Mouse (Mus musculus) megakaryocyte, embryonic 14.5 days (primary cell): ENCODE measurements around the gene Tmem81. TPM values are rescaled to one million over a fixed set of nuclear protein-coding genes. Genes with fewer than 3 reads are reported as not detected.

Experiments used
- H3K27me3 ChIP-seq: replicated peaks from 2 replicates; pipeline ENCODE3; 2012; ENCODE audit warnings: inconsistent platforms
- H3K36me3 ChIP-seq: replicated peaks from 2 replicates; pipeline ENCODE3; 2012; ENCODE audit warnings: low read length, inconsistent platforms, mixed read lengths
- H3K4me1 ChIP-seq: 2 replicates; pipeline ENCODE4 v1.6.1; 2012; ENCODE audit warnings: inconsistent platforms
- H3K4me3 ChIP-seq: replicated peaks from 2 replicates; pipeline ENCODE3; 2012; ENCODE audit warnings: moderate library complexity, mild to moderate bottlenecking, inconsistent platforms
- H3K9me3 ChIP-seq: 2 replicates; pipeline ENCODE4 v1.6.1; 2012; ENCODE audit warnings: inconsistent platforms
- FLI1 ChIP-seq: IDR thresholded peaks from 2 replicates; pipeline ENCODE4 v1.6.1; 2012; ENCODE audit warnings: low read length, inconsistent platforms, mixed read lengths
- GATA1 ChIP-seq: IDR thresholded peaks from 3 replicates; pipeline ENCODE4 v1.6.1; 2012; ENCODE audit warnings: mixed read lengths, low read length, inconsistent platforms, borderline replicate concordance
- polyA plus RNA-seq: library from polyadenylated mRNA; stranded (reverse); fragments of >175 nt; gene quantifications from 2 replicates; pipeline ENCODE4 v1.2.3, GENCODE M21; 2012; ENCODE audit warnings: low replicate concordance; ENCODE audit not compliant: insufficient read depth

Tmem81 gene
- polyA plus RNA-seq, 1 experiment, result 0.45 TPM

DNA sequence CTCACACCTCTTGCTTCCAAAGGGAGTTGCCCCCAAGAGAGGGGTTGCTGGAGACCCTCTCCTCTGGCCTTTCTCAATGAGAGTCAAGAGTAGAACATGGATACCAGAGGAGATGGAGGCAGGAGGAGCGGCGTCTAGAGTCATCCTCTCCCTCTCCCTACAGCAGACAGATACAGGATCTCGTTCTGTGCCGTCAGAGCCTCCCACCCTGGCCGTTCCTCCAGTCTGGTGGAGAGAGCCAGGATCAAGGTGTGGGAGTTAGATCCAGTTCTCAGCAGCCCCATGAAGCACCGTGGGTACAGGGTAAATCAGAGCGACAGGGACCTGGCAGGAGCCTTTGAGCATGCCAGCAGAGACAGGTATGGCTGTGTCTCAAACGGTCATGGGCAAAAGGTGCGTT lies 26.5 kb downstream of the Tmem81 start:
- Histone ChIP-seq H3K36me3 (no peaks in the 10 kb centered on the region), H3K4me3 (no peak overlapping the region), H3K27me3 (peaks cover 90% of the 10 kb centered on the region), H3K9me3 (no peaks in the 10 kb centered on the region), H3K4me1 (no peaks in the 10 kb centered on the region; the same call in 1 of the 2 replicates)
- TF ChIP-seq FLI1 (no peak), GATA1 (no peak)

DNA sequence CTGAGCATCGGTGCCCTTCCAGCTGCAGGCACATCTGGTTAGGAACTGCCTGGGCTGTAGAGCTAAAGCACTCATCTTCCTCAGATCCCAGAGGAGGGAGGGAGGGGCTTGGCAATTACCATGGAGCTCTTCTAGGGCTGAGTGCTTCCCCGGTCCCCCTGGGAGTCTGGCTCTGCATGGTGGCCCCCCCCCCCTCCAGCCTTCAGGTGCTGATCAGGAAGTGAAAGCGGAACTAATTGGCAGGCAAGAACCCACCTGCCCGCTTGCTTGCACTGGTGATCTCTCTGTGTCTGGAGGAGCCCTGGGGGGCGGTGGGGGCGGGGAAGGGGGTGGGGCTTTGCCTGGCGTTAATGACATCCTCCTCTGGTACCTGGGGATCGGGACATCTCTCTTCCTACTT lies 27.8 kb downstream of the Tmem81 start:
- Histone ChIP-seq H3K9me3 (no peaks in the 10 kb centered on the region), H3K27me3 (peaks cover 91% of the 10 kb centered on the region), H3K36me3 (no peaks in the 10 kb centered on the region), H3K4me1 (no peaks in the 10 kb centered on the region; the same call in 1 of the 2 replicates), H3K4me3 (no peak overlapping the region)
- TF ChIP-seq FLI1, result no peak
- TF ChIP-seq GATA1, result no peak

DNA sequence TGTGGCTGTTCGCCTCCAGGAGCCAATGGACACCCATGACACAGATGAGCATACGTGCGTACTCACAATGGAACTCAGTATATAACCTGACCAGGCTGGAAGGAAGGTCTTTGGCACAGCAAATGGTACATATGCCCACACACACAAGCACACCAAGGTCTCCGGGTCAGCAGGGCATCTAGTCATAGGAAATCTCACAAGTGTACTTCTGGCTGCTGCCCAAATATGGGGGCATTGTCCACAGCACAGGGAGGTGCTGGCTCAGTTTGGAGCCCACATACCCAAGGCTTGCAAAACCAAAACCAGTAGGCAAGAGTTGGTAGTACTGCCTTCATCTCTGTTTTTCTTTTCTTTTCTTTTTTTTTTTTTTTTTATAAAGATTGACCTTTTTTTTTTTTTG lies 29.5 kb downstream of the Tmem81 start:
- TF ChIP-seq GATA1, result no peak
- no peak for TF ChIP-seq FLI1
- H3K27me3 ChIP-seq, result peaks cover 94% of the 10 kb centered on the region

DNA sequence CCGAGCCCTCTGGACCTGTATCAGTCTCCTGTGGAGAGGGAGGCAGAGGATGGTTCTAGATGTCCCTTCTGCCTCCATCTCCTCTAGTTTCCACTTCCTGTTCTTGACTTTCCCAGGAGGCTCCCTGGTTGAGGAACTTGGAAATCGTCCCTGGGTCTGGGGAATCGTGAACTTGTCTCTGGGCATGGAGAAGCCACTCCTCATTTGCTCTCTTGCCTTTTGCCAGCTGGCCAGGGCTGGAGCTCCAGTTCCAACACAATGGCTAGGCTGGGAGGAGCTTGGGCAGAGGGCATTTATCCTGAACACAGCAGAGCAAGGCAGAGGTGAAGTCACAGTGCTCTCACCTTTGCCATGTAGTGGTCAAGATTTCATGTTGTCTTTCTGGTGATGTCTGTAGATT lies 30.4 kb downstream of the Tmem81 start:
- H3K27me3 ChIP-seq, result peaks cover 94% of the 10 kb centered on the region
- no peaks in the 10 kb centered on the region for H3K9me3 ChIP-seq
- H3K4me3 ChIP-seq, result no peak overlapping the region
- no peak for TF ChIP-seq GATA1
- no peak for TF ChIP-seq FLI1
- H3K36me3 ChIP-seq, result no peaks in the 10 kb centered on the region
- peaks cover 8% of the 10 kb centered on the region; the same call in 1 of the 2 replicates for H3K4me1 ChIP-seq

More for the DNA sequence above, 29.5 kb downstream of the Tmem81 start:
- Histone ChIP-seq H3K4me1 (no peaks in the 10 kb centered on the region; the same call in 1 of the 2 replicates), H3K4me3 (no peak overlapping the region), H3K36me3 (no peaks in the 10 kb centered on the region), H3K9me3 (no peaks in the 10 kb centered on the region)

- no peaks in the 10 kb centered on the region for H3K36me3 ChIP-seq
- H3K4me1 ChIP-seq, result peaks cover 9% of the 10 kb centered on the region; the same call in 1 of the 2 replicates
- no peaks in the 10 kb centered on the region for H3K9me3 ChIP-seq
- TF ChIP-seq GATA1 (no peak), FLI1 (no peak)
- peaks cover 95% of the 10 kb centered on the region for H3K27me3 ChIP-seq
- H3K4me3 ChIP-seq, result no peak overlapping the region
Measured at GRCm38 (mm10) chr1:132537736-132538135, 31.7 kb downstream of the Tmem81 start.

DNA sequence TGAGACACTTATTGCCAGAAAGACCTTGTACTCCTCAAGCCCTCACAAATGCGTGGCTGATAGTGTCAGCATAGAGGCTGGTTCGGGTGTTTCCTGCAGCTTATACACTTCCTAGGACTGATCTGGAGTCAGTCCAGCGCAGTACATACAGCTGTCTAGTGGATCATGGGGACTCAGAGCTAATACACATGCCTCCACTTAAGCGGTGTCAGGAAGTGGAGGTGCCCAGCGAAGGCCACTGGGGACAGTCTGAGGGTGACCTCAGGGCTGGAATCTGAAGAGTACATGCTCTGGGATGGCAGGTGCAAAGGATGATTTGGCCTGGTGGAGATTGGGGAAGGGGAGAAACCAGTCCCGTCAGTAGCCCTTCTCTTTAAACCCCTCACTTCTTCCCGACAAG lies 34.7 kb downstream of the Tmem81 start:
- Histone ChIP-seq H3K4me3 (no peak overlapping the region), H3K27me3 (peaks cover 93% of the 10 kb centered on the region), H3K36me3 (no peaks in the 10 kb centered on the region), H3K4me1 (peaks cover 9% of the 10 kb centered on the region; the same call in 1 of the 2 replicates), H3K9me3 (no peaks in the 10 kb centered on the region)
- TF ChIP-seq GATA1, result no peak

GRCm38 (mm10) chr1:132541171-132541823 lies 35.3 kb downstream of the Tmem81 start:
- no peak overlapping the region for H3K4me3 ChIP-seq
- H3K36me3 ChIP-seq, result no peaks in the 10 kb centered on the region
- peaks cover 95% of the 10 kb centered on the region for H3K27me3 ChIP-seq
- H3K4me1 ChIP-seq, result peaks cover 9% of the 10 kb centered on the region; the same call in 1 of the 2 replicates
- TF ChIP-seq GATA1 (no peak), FLI1 (no peak)
- no peaks in the 10 kb centered on the region for H3K9me3 ChIP-seq

GRCm38 (mm10) chr1:132541824-132542599 lies 36.0 kb downstream of the Tmem81 start:
- no peak overlapping the region for H3K4me3 ChIP-seq
- H3K9me3 ChIP-seq, result no peaks in the 10 kb centered on the region
- TF ChIP-seq GATA1, result no peak
- no peak for TF ChIP-seq FLI1
- H3K36me3 ChIP-seq, result no peaks in the 10 kb centered on the region
- peaks cover 9% of the 10 kb centered on the region; the same call in 1 of the 2 replicates for H3K4me1 ChIP-seq
- peaks cover 89% of the 10 kb centered on the region for H3K27me3 ChIP-seq

GRCm38 (mm10) chr1:132542762-132543306 lies 36.8 kb downstream of the Tmem81 start, which contains the start of gene Cntn2:
Cntn2 (minus strand) TSS chr1:132543256.
- Histone ChIP-seq H3K4me1 (peaks cover 9% of the 10 kb centered on the region; the same call in 1 of the 2 replicates), H3K4me3 (no peak within 1 kb of the TSS), H3K27me3 (peaks cover 87% of the 10 kb centered on the region), H3K9me3 (no peaks in the 10 kb centered on the region), H3K36me3 (no peaks in the 10 kb centered on the region)
- no peak for TF ChIP-seq FLI1
- TF ChIP-seq GATA1, result no peak

GRCm38 (mm10) chr1:132543789-132544188 lies 37.8 kb downstream of the Tmem81 start:
- no peaks in the 10 kb centered on the region for H3K9me3 ChIP-seq
- H3K27me3 ChIP-seq, result peaks cover 83% of the 10 kb centered on the region
- no peak for TF ChIP-seq GATA1
- TF ChIP-seq FLI1, result no peak
- H3K4me1 ChIP-seq, result peaks cover 9% of the 10 kb centered on the region; the same call in 1 of the 2 replicates
- no peak overlapping the region for H3K4me3 ChIP-seq
- no peaks in the 10 kb centered on the region for H3K36me3 ChIP-seq
